Mouse (Mus musculus): ENCODE results near the gene Rnf222.

GRCm38 (mm10) chr11:68897120-68897519 lies 8.8 kb downstream of the Rnf222 start:
- TF ChIP-seq CTCF (IDR thresholded peaks at IDR 0.05; ENCODE audit: extremely low read depth, insufficient read depth, insufficient read length, insufficient replicate concordance): peak; percentile 25; the same call in 1 of the 2 replicates
- no peak for TF ChIP-seq POLR2A (IDR thresholded peaks at IDR 0.05; ENCODE audit: low read depth, low read length)

Data from spleen, adult 2 months (tissue).